Mouse (Mus musculus): ENCODE data around the gene Nme7. TPM values are rescaled to one million over a fixed set of nuclear protein-coding genes. Genes with fewer than 3 reads are reported as not detected.

Nme7 gene
- total RNA-seq, 2 experiments from 2014 or later = 3.0 to 3.1 TPM

- no peak for DNase-seq
- intact Hi-C loops (cut with DNase I; ENCODE audit: low total_unique reads) = no loop called here
These were observed 172.0 kb downstream of the Nme7 start for GRCm38 (mm10) chr1:164475895-164476294.

DNA sequence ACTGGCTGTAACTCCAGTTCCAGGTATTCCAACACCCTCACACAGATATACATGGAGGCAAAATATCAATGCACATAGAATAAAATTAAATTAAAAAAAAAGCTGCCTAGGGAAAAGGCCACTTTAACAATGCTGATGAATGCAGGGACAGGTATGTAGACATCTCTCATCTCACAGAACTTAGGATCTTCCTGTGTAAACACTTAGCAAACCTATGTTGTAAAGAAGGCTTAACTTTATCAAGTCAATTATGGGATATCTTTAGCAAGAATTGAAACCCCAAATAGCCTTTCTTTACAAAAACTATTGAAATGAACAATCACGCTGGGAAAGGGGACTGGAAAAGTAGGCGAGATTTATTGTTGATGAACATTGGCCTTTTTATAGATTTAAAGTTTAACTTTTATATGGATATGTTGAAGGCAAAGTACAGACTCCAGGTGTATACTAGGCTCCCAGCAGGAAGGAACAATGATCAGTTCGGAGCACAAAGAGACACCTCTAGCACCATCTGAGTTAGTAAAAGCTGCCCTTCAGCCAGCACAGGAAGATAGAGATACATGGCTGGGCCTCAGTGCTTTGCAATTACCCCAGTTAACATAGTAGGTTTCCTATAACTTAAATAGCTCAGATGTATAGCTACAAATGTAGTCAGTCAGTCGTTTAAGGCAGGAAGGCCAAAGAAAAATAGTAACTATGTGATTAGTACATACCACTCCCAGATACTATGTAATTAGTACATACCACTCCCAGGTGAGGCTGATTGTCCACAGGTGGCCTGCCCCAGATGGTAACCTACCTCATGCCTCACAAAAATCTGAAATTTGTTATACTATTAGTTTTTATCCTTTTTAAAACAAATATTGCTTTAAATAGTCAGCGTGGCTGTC, 177.1 kb downstream of the Nme7 start:
- no peak for DNase-seq
- intact Hi-C loops (cut with DNase I; ENCODE audit: low total_unique reads) = no loop called here

DNA sequence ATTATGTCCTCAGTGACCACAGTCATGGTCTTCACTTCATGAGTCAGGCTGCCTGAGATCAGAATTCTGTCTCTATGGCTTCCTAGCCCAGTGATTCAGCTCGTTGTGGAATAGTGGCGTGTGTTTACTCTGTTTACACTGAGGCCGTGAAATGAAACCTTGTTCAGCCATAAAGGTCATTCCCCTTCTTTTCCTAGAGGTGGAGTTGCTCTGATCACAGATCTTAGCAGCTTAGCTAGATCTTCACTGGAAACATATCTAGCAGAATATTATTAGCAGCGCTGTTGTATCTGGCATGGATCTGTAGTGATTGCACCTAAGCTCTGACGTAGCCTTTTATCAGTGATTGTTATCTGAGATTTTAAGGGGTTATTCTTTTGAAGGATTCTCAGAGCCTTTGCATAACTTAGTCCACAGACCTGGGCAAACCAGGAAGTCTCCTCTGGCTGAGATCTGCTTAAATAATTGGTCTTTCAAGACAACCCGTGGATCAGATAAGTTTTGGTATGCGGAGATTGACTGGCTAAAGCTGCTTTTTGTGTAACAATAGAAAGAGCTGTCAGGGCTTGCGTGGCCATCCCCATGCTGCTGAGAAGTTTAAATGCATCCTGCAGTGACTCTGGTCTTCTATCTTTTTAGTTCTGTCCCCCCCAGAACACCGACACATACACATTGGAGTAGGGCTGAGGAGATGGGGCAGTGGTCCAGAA, 177.9 kb downstream of the Nme7 start:
- intact Hi-C loops (cut with DNase I; ENCODE audit: low total_unique reads) = no loop called here
- no peak for DNase-seq

- intact Hi-C loops (cut with DNase I; ENCODE audit: low total_unique reads) = no loop called here
- no peak for DNase-seq
These were observed 178.9 kb downstream of the Nme7 start for GRCm38 (mm10) chr1:164482833-164483232.

- intact Hi-C loops (cut with DNase I; ENCODE audit: low total_unique reads) = no loop called here
- DNase-seq = no peak
These were observed 179.8 kb downstream of the Nme7 start for GRCm38 (mm10) chr1:164483728-164484127.

Other genes starting within 250 kb of the Nme7 start
- gene Sell, start 242.1 kb upstream of the Nme7 start, total RNA-seq (2021) = under 1 TPM; 0.24 to 0.29 TPM
- gene Selp, start 188.9 kb upstream of the Nme7 start, total RNA-seq (2021) = 1 to 10 TPM in 1 of 2 experiments, under 1 TPM in 1; 0.31 to 1.1 TPM
- gene F5, start 152.3 kb upstream of the Nme7 start, total RNA-seq (2021) = under 1 TPM; 0.07 to 0.14 TPM
- gene Slc19a2, start 55.1 kb upstream of the Nme7 start, total RNA-seq (2021) = 1 to 10 TPM; 1.8 to 2.6 TPM
- gene Ccdc181, start 28.5 kb upstream of the Nme7 start, total RNA-seq (2021) = 1 to 10 TPM; 5.5 to 5.7 TPM
- 10 to 100 TPM; 22.7 to 23.8 TPM for gene Blzf1, start 3.4 kb downstream of the Nme7 start, total RNA-seq (2021)
- gene Atp1b1, start 154.2 kb downstream of the Nme7 start, total RNA-seq (2021) = 100 to 1,000 TPM; 147 to 159 TPM